Mouse (Mus musculus): ENCODE data around the gene Susd6. TPM values are rescaled to one million over a fixed set of nuclear protein-coding genes. Genes with fewer than 3 reads are reported as not detected.

Gene Susd6
- total RNA-seq, 2 experiments from 2014 or later = 48.4 to 51.0 TPM

DNA sequence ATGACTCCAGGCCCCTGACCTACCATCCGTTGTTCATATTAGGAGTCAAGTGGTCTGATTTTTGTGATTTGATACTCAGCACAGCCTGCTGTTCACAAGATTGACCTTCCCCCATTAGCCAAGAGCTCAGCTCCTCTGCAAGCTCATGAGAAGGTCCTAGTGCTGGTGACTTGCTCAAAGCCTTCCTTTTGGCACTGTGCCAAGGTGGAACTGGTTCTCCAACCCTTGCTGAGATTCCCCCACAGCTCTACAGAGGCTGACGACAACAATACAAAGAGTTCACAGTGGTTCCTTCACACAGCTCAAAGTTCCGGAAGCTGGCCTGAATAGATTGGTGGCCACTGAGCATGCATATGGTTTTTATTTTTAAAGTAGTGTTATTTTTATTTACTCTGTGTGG, 133.9 kb downstream of the Susd6 start:
- no peak for DNase-seq (ENCODE audit: low spot score in 2 of 2)

DNA sequence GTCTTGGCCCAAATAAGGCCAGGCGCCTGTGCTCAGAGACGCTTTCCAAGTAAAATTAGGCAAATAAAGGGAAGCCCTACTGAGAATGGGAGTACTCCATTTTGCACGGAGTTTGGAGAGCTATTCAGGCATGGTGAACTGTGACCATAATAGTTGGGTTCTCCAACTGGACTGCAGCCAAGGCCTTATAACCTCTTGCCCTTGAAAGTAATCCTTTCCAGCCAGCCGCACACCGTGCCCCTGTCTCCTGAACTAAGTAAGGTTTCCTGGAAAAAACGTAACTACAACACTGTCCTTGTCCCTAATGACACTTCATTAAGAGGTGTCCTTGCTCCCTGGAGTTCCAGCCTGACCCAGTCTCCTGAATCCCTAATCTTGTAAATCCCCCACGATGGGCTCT, 135.6 kb downstream of the Susd6 start:
- no peak for DNase-seq (ENCODE audit: low spot score in 2 of 2)

DNA sequence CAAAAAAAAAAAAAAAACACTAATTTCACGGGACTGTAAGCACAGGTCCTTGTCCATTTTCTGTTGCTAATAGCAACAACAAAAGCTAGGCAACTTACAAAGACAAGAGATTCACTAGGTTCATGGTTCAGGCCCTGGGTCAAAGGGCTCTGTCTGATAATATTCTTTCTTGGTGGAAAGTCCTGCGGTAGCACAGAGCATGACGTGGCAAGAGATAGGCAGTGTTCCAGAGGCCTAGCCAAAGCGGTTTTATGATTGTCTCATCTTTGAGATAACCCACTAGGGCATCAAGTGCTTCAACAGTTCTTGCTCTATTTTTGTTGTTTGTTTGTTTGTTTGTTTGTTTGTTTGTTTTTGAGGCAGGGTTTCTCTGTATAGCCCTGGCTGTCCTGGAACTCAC, 136.2 kb downstream of the Susd6 start:
- DNase-seq (ENCODE audit: low spot score in 2 of 2) = no peak

DNA sequence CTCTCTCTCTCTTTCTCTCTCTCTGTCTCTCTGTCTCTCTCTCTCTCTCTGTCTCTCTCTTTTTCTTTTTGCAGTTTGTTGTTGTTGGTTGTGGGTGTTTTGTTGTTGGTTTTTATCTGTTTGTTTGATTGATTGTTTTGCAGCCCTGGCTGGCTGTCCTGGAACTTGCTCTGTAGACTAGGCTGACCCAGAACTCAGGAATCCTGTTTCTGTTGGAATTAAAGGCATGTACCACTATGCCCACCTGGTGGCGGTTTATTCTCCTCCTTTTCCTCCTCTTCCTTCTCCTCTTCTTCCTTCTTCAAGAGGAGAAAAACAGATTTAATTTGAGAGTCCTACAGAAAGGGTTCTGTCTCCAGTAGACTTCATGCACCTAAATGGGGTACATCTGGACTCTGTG, 137.2 kb downstream of the Susd6 start:
- DNase-seq (ENCODE audit: low spot score in 2 of 2) = no peak

DNA sequence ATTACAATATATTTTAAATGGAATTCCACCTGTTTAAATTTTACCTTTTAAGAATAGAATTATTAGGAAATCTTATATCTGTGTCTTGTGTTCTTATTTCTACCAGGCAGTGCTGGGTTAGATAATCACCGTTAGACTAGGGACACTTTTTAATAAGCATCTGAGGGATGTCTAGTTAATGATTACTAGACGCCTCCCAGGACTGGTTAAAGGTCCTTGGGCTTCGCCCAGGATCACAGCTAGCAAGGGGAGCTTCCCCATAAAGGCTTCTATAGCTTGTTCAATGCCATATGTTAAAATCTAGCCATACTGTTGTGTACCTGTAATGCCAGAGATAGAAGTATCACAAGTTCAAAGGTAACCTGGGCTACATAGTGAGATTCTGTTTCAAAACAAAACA, 138.6 kb downstream of the Susd6 start:
- no peak for DNase-seq (ENCODE audit: low spot score in 2 of 2)

DNA sequence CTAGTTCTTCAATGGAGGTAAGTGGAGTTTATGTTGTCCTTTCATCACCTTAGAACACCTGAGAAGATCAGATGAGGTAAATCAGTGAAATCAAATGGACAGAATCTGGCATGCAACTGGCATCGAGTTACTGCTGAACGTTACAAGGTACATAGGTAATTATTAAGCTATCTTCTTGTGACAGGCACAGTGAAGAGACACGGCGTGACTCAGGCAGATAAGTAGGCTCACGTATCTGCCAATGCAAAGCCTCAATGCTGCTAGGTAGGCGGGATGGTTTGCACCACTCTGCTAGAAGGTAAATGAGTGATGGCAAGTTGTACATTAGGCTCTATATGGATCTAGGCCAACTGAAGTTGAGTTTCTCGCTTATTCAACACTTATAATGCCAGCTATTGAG, 139.8 kb downstream of the Susd6 start:
- DNase-seq (ENCODE audit: low spot score in 2 of 2) = no peak

Other genes with a start within 250 kb of the Susd6 start
- 10 to 100 TPM; 43.2 to 47.9 TPM for gene Slc39a9, start 146.6 kb upstream of the Susd6 start, total RNA-seq (2021)
- gene Erh, start 146.2 kb upstream of the Susd6 start, total RNA-seq (2021) = 10 to 100 TPM; 89.2 to 96.4 TPM
- 1 to 10 TPM in 1 of 2 experiments, under 1 TPM in 1; 0.25 to 2.1 TPM for gene Plekhd1, start 97.9 kb upstream of the Susd6 start, total RNA-seq (2021)
- gene Ccdc177, start 29.8 kb upstream of the Susd6 start, total RNA-seq (2021) = under 1 TPM; 0.20 to 0.28 TPM
- 100 to 1,000 TPM; 590 to 658 TPM for gene Srsf5, start 155.0 kb downstream of the Susd6 start, total RNA-seq (2021)
- 10 to 100 TPM in 1 of 2 experiments, 1 to 10 TPM in 1; 2.1 to 33.7 TPM for gene Slc10a1, start 178.2 kb downstream of the Susd6 start, total RNA-seq (2021)
- 10 to 100 TPM; 86.0 to 89.7 TPM for gene Smoc1, start 236.3 kb downstream of the Susd6 start, total RNA-seq (2021)

Data from adrenal gland, postnatal 4 days (tissue).